Mouse (Mus musculus) natural killer cell, adult 2 months (primary cell): ENCODE results near the gene Amy2a5.
"Not testable (repeated sequence)": the region's sequence is repeated elsewhere in the genome, so short reads cannot be mapped to it uniquely, and the experiment has no call there.

Experiments
- DNase-seq, 2 experiments: peaks; one replicate each; pipeline ENCODE4 v3.0.0; 2022; ENCODE audit warnings: low spot score in 2 of 2

Gene Amy2a5

DNA sequence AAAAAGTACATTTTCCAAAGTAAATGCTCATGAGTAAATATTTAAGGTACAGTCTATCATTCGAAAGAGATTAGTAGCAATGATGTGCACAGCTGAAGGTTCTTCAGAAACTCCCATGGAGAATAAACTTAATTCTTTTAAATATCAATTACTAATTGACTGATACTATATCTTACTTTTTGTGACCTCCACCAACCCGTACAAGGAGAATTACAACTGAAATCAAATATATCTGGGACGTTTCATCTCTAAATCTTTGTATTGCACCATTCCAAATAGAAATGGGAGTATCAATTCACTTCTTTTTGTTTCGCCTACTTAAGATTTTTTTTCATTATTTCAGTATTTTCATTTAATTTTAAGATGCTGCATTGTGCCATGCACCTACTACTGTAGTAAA is at the start of gene Amy2a5:
Amy2a5 (minus strand) TSS at position 101 of the 400 bp plus-strand sequence.
- not testable (repeated sequence) for DNase-seq

DNA sequence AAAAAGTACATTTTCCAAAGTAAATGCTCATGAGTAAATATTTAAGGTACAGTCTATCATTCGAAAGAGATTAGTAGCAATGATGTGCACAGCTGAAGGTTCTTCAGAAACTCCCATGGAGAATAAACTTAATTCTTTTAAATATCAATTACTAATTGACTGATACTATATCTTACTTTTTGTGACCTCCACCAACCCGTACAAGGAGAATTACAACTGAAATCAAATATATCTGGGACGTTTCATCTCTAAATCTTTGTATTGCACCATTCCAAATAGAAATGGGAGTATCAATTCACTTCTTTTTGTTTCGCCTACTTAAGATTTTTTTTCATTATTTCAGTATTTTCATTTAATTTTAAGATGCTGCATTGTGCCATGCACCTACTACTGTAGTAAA is 32.7 kb upstream of the Amy2a5 start, which contains the start of gene Amy2a4:
Amy2a4 (minus strand) TSS at position 101 of the 400 bp plus-strand sequence.
- not testable (repeated sequence) for DNase-seq

DNA sequence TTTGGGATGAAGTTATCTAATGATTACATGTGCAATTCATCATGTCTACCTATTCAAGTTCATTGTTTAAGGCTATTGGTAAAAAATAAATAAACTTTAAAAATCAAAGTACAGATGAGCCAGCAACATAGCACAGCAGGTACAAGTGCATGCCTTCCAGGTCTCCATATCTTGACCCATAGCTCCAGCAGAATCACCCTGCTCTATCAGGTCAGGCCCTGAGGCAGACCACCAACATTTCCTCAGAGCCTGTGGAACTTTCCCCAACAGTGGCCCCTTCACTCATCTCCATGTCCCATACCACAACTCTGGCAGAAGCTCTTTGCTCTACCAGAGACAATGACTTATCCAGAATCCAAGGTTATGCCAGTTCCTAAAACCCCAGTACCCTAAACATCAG is 21.6 kb upstream of the Amy2a5 start:
- not testable (repeated sequence) for DNase-seq

DNA sequence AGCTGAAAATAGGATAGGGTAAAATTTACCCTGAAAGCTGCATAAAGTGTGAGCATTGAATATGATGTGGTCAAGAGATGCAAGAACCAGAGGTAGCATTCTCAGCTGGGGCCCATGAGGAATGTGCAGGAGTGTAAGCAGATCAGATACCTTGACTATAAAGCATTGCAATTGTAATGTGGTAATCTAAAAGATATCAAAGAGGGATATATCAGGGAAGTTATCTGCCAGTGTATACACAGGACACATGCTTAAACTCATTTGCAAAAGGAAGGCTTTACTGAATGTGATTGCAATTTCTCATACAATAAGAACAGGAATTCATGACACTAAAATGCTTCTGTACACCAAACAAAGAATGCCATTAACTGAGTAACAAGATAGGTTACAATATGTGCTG is 20.9 kb upstream of the Amy2a5 start:
- DNase-seq = not testable (repeated sequence)

DNA sequence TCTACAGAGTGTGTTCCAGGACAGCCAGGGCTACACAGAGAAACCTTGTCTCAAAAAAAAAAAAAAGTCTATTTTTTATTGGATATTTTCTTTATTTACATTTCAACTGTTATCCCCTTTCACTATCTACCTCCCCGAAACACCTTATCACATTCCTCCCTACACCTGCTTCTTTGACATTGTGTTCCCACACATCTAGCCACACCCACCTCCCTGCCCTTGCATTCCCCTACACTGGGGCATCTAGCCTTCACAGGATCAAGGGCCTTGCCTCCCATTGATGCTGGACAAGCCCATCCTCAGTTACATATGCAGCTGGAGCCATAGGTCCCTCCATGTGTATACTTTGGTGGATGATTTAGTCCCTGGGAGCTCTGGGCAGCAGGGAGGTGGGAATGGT is 31.5 kb downstream of the Amy2a5 start:
- DNase-seq = no peak
